Mouse (Mus musculus) kidney, postnatal 0 days (tissue): ENCODE measurements around the gene Slc38a2. TPM values are rescaled to one million over a fixed set of nuclear protein-coding genes. Genes with fewer than 3 reads are reported as not detected.

Experiments
- ATAC-seq: fragments of 200-750 bp; cut with Nextera tagmentation; replicated peaks from 2 replicates; pipeline ENCODE4 v1.8.0; 2017; ENCODE audit warnings: low read depth, moderate number of reproducible peaks, moderate TSS enrichment, moderate library complexity; ENCODE audit not compliant: low FRiP score
- DNase-seq: peaks from one replicate; pipeline ENCODE4 v3.0.0-alpha.2; 2016; ENCODE audit warnings: low spot score
- H3K27ac ChIP-seq: fragments of 300-500 bp; sonication (generic); 2 replicates; pipeline ENCODE4 v1.5.1; 2014; ENCODE audit warnings: mild to moderate bottlenecking
- H3K27me3 ChIP-seq: fragments of 300-500 bp; sonication (generic); 2 replicates; pipeline ENCODE4 v1.6.1; 2014; ENCODE audit warnings: low read length, mixed read lengths; ENCODE audit not compliant: insufficient read depth
- H3K36me3 ChIP-seq: fragments of 300-500 bp; sonication (generic); 2 replicates; pipeline ENCODE4 v1.6.1; 2014; ENCODE audit warnings: low read length, mixed read lengths; ENCODE audit not compliant: insufficient read depth
- H3K4me1 ChIP-seq: fragments of 300-500 bp; sonication (generic); replicated peaks from 2 replicates; pipeline ENCODE4 v1.6.1; 2014; ENCODE audit warnings: antibody characterized with exemption, low read length, mixed read lengths; ENCODE audit not compliant: insufficient read depth
- H3K4me2 ChIP-seq: fragments of 300-500 bp; sonication (generic); 2 replicates; pipeline ENCODE4 v1.6.1; 2014; ENCODE audit warnings: mild to moderate bottlenecking, low read length, moderate library complexity, mixed read lengths
- H3K4me3 ChIP-seq: fragments of 300-500 bp; sonication (generic); replicated peaks from 2 replicates; pipeline ENCODE4 v1.5.1; 2014; ENCODE audit warnings: low read depth, low read length
- H3K9ac ChIP-seq: fragments of 300-500 bp; sonication (generic); 2 replicates; pipeline ENCODE4 v1.6.1; 2014; ENCODE audit warnings: low read depth, low read length
- H3K9me3 ChIP-seq: fragments of 300-500 bp; sonication (generic); replicated peaks from 2 replicates; pipeline ENCODE4 v1.6.1; 2016; ENCODE audit warnings: low read length, inconsistent platforms, mixed read lengths
- CTCF ChIP-seq: IDR thresholded peaks from 2 replicates; pipeline ENCODE4 v1.5.1; 2016; ENCODE audit warnings: antibody characterized with exemption, low read depth, mild to moderate bottlenecking, moderate library complexity
- WGBS: fragments of 180-500 bp; shearing (Covaris S2); extraction: QIAGEN DNeasy Blood & Tissue Kit; methylation state at CpG from one replicate; pipeline ENCODE4 v1.1.7; 2014; 5-methylcytosine and 5-hydroxymethylcytosine counted together
- polyA plus RNA-seq: library from polyadenylated mRNA; unstranded; fragments of >200 nt; fragmentation: Nextera tagmentation; extraction: Ambion mirVana; gene quantifications from 2 replicates; pipeline ENCODE4 v1.2.1, GENCODE M21; 2015

Gene Slc38a2
- polyA plus RNA-seq, 1 experiment from 2014 or later, result 111 TPM

DNA sequence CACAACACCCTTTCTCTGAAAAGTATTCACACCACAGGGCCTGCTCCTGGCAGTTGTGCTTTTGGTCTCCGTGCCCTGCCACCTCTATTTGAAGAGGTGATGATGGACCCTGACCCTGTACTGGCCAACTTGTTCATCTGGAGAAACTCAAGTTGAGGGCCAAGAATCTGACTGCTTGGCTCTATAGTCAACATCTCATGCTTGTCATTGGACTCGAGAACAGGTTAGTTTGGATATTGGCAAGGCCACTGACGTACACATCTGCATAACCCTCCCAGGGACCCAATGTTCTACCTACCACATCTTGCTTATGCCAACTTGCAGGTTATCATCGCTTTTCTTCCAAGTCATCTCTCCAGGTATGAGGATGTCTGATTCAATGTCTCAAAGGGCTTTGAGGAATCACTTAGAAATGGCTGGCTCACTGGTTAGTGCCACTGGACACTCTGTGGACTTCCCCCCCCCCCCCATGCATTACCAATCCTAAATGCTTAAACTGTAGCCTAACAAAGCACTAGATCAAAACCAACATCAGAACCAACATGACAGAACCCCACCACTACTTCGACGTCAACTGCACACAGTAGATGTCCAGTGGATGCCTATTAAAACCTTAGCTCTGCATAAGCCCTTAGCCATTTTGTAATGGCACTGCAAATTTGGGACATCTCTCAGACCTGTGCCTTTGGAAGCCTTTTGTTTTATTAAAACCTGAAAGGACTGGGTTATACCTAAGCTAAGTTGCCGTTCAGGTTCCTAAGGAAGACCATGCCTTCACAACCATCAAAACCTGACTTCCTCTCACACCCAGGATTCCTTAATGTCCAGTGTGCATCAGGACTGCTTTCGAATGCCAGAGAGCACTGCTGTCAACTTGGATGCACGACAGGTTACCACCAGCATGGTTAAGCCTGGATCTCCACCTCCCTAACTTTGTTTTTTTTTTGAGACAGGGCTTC is 13.1 kb downstream of the Slc38a2 start:
- TF ChIP-seq CTCF, result no peak
- Histone ChIP-seq H3K27me3 (no peaks in the 10 kb centered on the region), H3K27ac (no peak overlapping the region), H3K9ac (no peak overlapping the region), H3K9me3 (no peaks in the 10 kb centered on the region), H3K4me1 (no peaks in the 10 kb centered on the region), H3K4me3 (no peak overlapping the region), H3K36me3 (peaks cover 35% of the 10 kb centered on the region), H3K4me2 (no peak overlapping the region)
- ATAC-seq (no peak), DNase-seq (no peak)
- WGBS, result 84% methylated on average over 9 of the region's 9 CpGs

DNA sequence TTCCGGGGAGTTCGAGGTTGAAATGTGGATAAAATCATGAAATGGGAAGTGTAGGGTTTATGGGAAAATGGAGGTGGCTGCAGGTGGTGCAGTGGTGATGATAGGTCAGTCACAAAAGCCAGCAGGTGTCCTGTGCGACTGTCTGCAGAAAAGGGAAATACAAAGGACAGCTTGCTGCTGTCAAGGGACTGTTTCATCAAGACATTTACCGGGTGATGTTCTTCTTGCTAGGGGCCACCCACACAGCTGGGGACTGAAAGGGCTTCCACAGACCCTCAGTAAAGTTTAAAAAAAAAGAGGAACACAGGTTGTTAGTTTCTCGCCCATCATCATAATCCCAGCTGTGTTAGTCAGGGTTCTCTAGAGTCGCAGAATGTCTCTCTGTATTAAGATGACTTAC is 14.3 kb downstream of the Slc38a2 start:
- no peak overlapping the region for H3K9ac ChIP-seq
- no peaks in the 10 kb centered on the region for H3K9me3 ChIP-seq
- no peak overlapping the region for H3K4me2 ChIP-seq
- TF ChIP-seq CTCF, result no peak
- 63% methylated on average over 6 of the region's 6 CpGs for WGBS
- peaks cover 23% of the 10 kb centered on the region for H3K36me3 ChIP-seq
- DNase-seq, result no peak
- H3K4me1 ChIP-seq, result no peaks in the 10 kb centered on the region
- H3K4me3 ChIP-seq, result no peak overlapping the region
- H3K27me3 ChIP-seq, result no peaks in the 10 kb centered on the region
- ATAC-seq, result no peak
- H3K27ac ChIP-seq, result no peak overlapping the region

- peak overlapping the region; percentile 21; the same call in 1 of the 2 replicates for H3K4me2 ChIP-seq
- ATAC-seq (peak; percentile 53; the same call in 1 of the 2 replicates), DNase-seq (peak; percentile 85)
- H3K36me3 ChIP-seq, result peaks cover 18% of the 10 kb centered on the region
- H3K4me1 ChIP-seq, result no peaks in the 10 kb centered on the region
- no peak overlapping the region for H3K4me3 ChIP-seq
- 36% methylated on average over 11 of the region's 11 CpGs for WGBS
- H3K9ac ChIP-seq, result no peak overlapping the region
- H3K27ac ChIP-seq, result 0 out of 2 replicates have a peak overlapping the region, but pooled peaks have one; percentile 2
- H3K9me3 ChIP-seq, result no peaks in the 10 kb centered on the region
- peak; percentile 52; the same call in 1 of the 2 replicates for TF ChIP-seq CTCF
- H3K27me3 ChIP-seq, result no peaks in the 10 kb centered on the region
Observed at GRCm38 (mm10) chr15:96684132-96684830, 15.2 kb downstream of the Slc38a2 start.

- no peak for ATAC-seq
- H3K27me3 ChIP-seq, result no peaks in the 10 kb centered on the region
Observed at GRCm38 (mm10) chr15:96678871-96679773, 20.4 kb downstream of the Slc38a2 start.

DNA sequence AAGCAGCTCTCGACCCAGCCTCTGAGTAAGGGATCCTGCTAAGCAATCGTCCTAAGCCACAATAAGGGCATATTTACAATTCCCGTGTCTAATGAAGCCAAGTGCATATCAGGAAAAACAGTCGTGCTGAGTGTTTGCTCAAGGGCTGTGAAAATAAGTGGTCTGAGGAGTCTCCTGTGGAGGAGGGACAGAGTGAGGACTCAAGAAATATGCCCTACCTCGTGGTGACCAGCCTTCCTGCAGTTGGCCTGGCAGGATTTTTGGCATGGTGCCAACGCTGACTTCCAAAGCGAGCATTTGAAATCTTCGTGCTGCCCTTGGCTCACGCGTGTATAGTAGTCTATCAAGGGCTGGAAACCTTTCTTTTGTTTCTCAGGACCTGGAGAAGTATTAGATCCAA is 23.0 kb downstream of the Slc38a2 start:
- TF ChIP-seq CTCF, result no peak
- ATAC-seq (no peak), DNase-seq (no peak)
- H3K9me3 ChIP-seq, result no peaks in the 10 kb centered on the region
- 0 out of 2 replicates have a peak, but pooled peaks cover 3% of the 10 kb centered on the region for H3K4me1 ChIP-seq
- H3K27me3 ChIP-seq, result no peaks in the 10 kb centered on the region
- no peaks in the 10 kb centered on the region for H3K36me3 ChIP-seq
- whole genome bisulfite sequencing, result 32% methylated on average over 10 of the region's 10 CpGs
- no peak overlapping the region for H3K4me3 ChIP-seq
- H3K27ac ChIP-seq, result no peak overlapping the region
- no peak overlapping the region for H3K4me2 ChIP-seq
- H3K9ac ChIP-seq, result no peak overlapping the region

More at GRCm38 (mm10) chr15:96678871-96679773, 20.4 kb downstream of the Slc38a2 start:
- Histone ChIP-seq H3K4me3 (no peak overlapping the region), H3K27ac (no peak overlapping the region), H3K4me1 (0 out of 2 replicates have a peak, but pooled peaks cover 3% of the 10 kb centered on the region), H3K4me2 (no peak overlapping the region), H3K36me3 (no peaks in the 10 kb centered on the region), H3K9ac (no peak overlapping the region), H3K9me3 (no peaks in the 10 kb centered on the region)
- no peak for TF ChIP-seq CTCF
- DNase-seq, result no peak
- 58% methylated on average over 19 of the region's 19 CpGs for WGBS
